Mouse (Mus musculus) erythroblast, adult 5-6 weeks (primary cell): Measurements from ENCODE around the gene Muc5b. TPM values are rescaled to one million over a fixed set of nuclear protein-coding genes. Genes with fewer than 3 reads are reported as not detected.

Experiments
- ATAC-seq: replicated peaks from 2 replicates; pipeline ENCODE4 v1.8.0; 2016; ENCODE audit warnings: moderate number of reproducible peaks, mild to moderate bottlenecking, moderate TSS enrichment, inconsistent platforms; ENCODE audit not compliant: poor library complexity, low FRiP score, severe bottlenecking
- total RNA-seq, 2 experiments: library from RNA; stranded (forward) in 1 of 2; stranded (reverse) in 1 of 2; fragments of 150-400 nt in 1 of 2; fragments of 200-764, 138-1000 nt in 1 of 2; gene quantifications; 2 replicates each; pipeline versions ENCODE4 v1.2.3 to v1.2.4; 2015 to 2017; ENCODE audit warnings: low replicate concordance in 2 of 2

Muc5b gene
- total RNA-seq, 2 experiments from 2014 or later: not detected

- ATAC-seq: no peak
Observed at GRCm38 (mm10) chr7:141892151-141892550, 53.3 kb downstream of the Muc5b start.

DNA sequence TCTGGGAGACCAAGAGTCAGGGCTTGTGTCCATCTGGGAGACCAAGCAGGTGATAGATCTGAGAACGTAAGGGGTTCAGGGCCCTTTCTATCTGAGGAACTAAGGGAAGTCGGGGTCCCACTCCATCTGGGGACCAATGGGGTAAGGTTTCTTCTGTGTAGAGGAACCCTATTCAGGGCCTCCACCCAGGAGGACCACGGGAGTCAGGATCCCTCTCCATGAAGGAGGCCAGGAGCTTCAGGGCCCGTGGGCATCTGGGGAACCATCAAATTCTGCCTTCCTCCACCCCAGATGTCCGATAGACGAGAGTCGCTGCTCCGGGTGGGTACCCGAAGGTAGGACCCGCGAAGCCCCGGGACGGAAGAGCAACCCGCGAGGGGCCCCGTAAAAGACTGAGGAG is 63.0 kb downstream of the Muc5b start:
- ATAC-seq: peak; percentile 48

DNA sequence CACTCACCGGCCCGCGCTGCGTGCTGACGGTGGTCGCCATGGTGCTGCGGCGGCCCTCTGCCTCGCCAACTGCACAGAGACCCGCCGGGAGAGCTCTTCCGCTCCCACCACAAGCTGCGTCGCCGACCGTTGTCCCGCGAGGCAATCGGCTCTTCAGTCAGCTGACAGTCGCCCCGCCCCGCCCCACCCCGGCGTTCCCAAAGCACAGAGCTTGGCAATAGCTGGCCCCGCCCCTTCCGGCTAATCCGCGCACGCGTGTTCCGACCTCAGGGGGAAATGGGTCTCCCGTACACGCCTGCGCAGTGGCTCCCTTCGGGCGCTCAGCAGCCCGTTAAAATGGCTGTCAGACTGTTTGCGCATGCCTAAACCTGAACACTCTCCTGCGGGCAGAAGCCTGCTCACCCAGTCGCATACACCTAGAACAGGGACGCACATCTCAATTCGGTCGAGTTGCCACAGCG is 63.4 kb downstream of the Muc5b start:
- ATAC-seq: peak; percentile 92

GRCm38 (mm10) chr7:141902791-141903190 is 63.9 kb downstream of the Muc5b start:
- no peak; the same call in 1 of the 2 replicates for ATAC-seq

DNA sequence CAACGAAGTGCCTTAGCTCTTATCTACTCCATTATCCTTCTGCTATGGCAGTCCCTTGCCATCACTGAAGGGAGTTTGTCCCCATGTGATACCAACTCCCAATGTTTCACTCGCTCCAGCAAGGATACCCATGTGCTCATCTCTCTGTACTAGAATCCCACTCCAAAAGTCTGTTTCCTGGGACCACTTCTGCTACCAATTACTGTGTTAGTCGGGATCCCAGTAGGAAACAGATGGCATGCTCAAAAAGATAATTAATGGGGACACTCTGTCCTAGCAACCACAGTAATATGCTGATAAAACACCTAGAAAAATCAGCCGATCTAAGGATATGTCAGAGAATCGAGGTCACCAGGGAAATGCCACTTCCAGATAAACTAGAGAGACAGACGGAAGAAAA is 69.7 kb downstream of the Muc5b start:
- no peak for ATAC-seq

GRCm38 (mm10) chr7:141911305-141911704 is 72.4 kb downstream of the Muc5b start:
- ATAC-seq: no peak

DNA sequence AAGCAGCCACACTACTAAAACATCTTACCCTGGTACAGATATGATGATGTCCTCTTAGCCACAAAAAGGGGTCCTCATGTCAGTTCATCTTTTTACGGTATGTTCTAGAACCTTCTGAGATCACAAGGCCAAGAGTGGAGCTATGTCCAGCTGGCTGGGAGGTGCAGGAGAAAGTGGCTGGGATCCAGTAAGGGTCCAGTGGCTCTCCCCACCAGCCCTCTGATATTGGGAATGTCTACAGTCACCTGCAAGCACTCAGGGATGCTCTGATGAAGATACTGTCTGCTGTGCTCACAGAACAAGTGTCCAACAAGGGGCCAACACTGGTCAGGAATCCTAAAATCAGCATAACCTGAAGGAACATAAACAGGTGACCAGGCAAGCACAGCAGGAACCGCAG is 79.5 kb downstream of the Muc5b start, which contains the start of gene Tollip:
TSS of gene Tollip (minus strand) at position 101 of the 400 bp plus-strand sequence.
- ATAC-seq: no peak

Other genes starting within 250 kb of the Muc5b start
- under 0.01 TPM in 1 of 2 replicates, not detected in the other for gene Muc6, start 183.8 kb upstream of the Muc5b start, total RNA-seq (2015; ENCODE audit: low replicate concordance)
- gene Muc6, start 183.8 kb upstream of the Muc5b start, total RNA-seq (2017; ENCODE audit: low replicate concordance): 0.28 TPM in 1 of 2 replicates, not detected in the other
- gene Muc2, start 148.7 kb upstream of the Muc5b start, total RNA-seq (2015; ENCODE audit: low replicate concordance): 1.3 TPM in 1 of 2 replicates, not detected in the other
- 0.26 and 0.28 TPM in 2 replicates for gene Muc2, start 148.7 kb upstream of the Muc5b start, total RNA-seq (2017; ENCODE audit: low replicate concordance)
- not detected in 2 replicates for gene Muc5ac, start 50.1 kb upstream of the Muc5b start, total RNA-seq (2015; ENCODE audit: low replicate concordance)
- 0.09 TPM in 1 of 2 replicates, not detected in the other for gene Muc5ac, start 50.1 kb upstream of the Muc5b start, total RNA-seq (2017; ENCODE audit: low replicate concordance)
- 7.3 and 25.5 TPM in 2 replicates for gene Tollip, start 79.4 kb downstream of the Muc5b start, total RNA-seq (2015; ENCODE audit: low replicate concordance)
- gene Tollip, start 79.4 kb downstream of the Muc5b start, total RNA-seq (2017; ENCODE audit: low replicate concordance): 16.4 and 19.4 TPM in 2 replicates
- not detected in 2 replicates for gene Brsk2, start 110.7 kb downstream of the Muc5b start, total RNA-seq (2015; ENCODE audit: low replicate concordance)
- not detected in 2 replicates for gene Brsk2, start 110.7 kb downstream of the Muc5b start, total RNA-seq (2017; ENCODE audit: low replicate concordance)
- 67.1 and 69.6 TPM in 2 replicates for gene Mob2, start 222.0 kb downstream of the Muc5b start, total RNA-seq (2015; ENCODE audit: low replicate concordance)
- 75.1 and 76.9 TPM in 2 replicates for gene Mob2, start 222.0 kb downstream of the Muc5b start, total RNA-seq (2017; ENCODE audit: low replicate concordance)